ENCODE assay signal across 12 mouse cellular contexts in the genomic region with DNA sequence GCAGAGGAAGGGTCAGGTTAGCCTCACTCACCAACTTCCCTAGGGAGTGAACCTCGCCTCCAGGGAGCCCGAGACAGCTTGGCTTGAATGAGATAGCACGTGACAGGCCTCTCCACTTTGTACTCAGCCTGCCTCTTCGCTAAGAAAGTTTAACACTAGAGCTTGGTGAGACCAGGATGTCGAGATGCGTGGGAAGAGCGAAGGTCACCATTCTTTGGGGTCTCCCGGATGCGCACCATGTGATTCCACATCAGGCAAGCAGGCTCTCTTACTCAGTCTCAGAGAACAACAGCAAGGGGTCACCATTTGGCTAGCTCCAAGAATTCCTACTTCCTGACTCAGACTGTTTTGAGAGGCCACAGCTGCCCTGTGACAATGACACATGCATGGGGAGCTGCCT. TPM values are rescaled to one million over a fixed set of nuclear protein-coding genes. Genes with fewer than 3 reads are reported as not detected.
DNase-seq lines count a peak whose midpoint lies in the region; ATAC-seq and TF ChIP-seq lines count a peak whose summit lies in the region.
"Had no signal": no experiment of that assay in that cellular context is flagged by ENCODE, and none has a peak within 500 bp of the region (broad histone marks: within the 10 kb centered on the region; RNA-seq: fewer than 3 reads in every experiment).

No protein-coding gene starts in this region.

- H3K4me2 ChIP-seq in lung, embryonic 16.5 days (ENCODE audit: low read depth, low read length), result no peak overlapping the region
- no peak overlapping the region for H3K4me2 ChIP-seq in heart, postnatal 0 days (ENCODE audit: low read depth, low read length)
- no peak overlapping the region for H3K4me2 ChIP-seq in kidney, embryonic 15.5 days
- no peak overlapping the region for H3K4me2 ChIP-seq in stomach, embryonic 15.5 days
- no peak overlapping the region for H3K4me2 ChIP-seq in hindbrain, postnatal 0 days (ENCODE audit: low read depth, low read length)
- H3K4me2 ChIP-seq: liver, embryonic 11.5 days had no signal

- DNase-seq in lung, adult 2 months, result no peak
- DNase-seq in heart, postnatal 0 days (ENCODE audit: low spot score), result no peak
- DNase-seq in hindbrain, postnatal 0 days (ENCODE audit: low spot score), result no peak
- DNase-seq in frontal cortex, postnatal 10 days (ENCODE audit: low spot score in 2 of 2), result no peak
- no peak for DNase-seq in cerebellum, postnatal 25 days
- DNase-seq: right cerebral cortex, postnatal 4 days had no signal

- H3K4me3 ChIP-seq in lung, embryonic 16.5 days (ENCODE audit: low read length), result no peak overlapping the region
- H3K4me3 ChIP-seq in lung, adult 2 months (replicated peaks; ENCODE audit: extremely low read depth, low read depth, low read length), result no peak overlapping the region
- no peak overlapping the region for H3K4me3 ChIP-seq in heart, postnatal 0 days (ENCODE audit: low read depth, low read length)
- H3K4me3 ChIP-seq in kidney, embryonic 15.5 days (replicated peaks), result no peak overlapping the region
- no peak overlapping the region for H3K4me3 ChIP-seq in stomach, embryonic 15.5 days (replicated peaks)
- H3K4me3 ChIP-seq in hindbrain, postnatal 0 days (ENCODE audit: low read length), result no peak overlapping the region

- no peaks in the 10 kb centered on the region for H3K27me3 ChIP-seq in lung, embryonic 16.5 days (ENCODE audit: control insufficient read depth, insufficient read depth, low read depth, low read length)
- no peaks in the 10 kb centered on the region for H3K27me3 ChIP-seq in heart, postnatal 0 days (ENCODE audit: control insufficient read depth, insufficient read depth, low read length)
- H3K27me3 ChIP-seq in kidney, embryonic 15.5 days, result no peaks in the 10 kb centered on the region
- H3K27me3 ChIP-seq in stomach, embryonic 15.5 days (replicated peaks), result no peaks in the 10 kb centered on the region
- no peaks in the 10 kb centered on the region for H3K27me3 ChIP-seq in hindbrain, postnatal 0 days (ENCODE audit: insufficient read depth, low read length)

- no peak for TF ChIP-seq POLR2A in lung, adult 2 months (IDR thresholded peaks at IDR 0.05; ENCODE audit: borderline replicate concordance, extremely low read depth, low read depth, low read length)

- peak; percentile 60; the same call in 1 of the 2 replicates for ATAC-seq in lung, embryonic 16.5 days (ENCODE audit: low read depth)
- peak; percentile 47 for ATAC-seq in heart, postnatal 0 days (ENCODE audit: insufficient read depth, low read depth)
- ATAC-seq in kidney, embryonic 15.5 days (replicated peaks; ENCODE audit: low FRiP score), result peak; percentile 64; the same call in 1 of the 2 replicates
- ATAC-seq in stomach, embryonic 15.5 days (ENCODE audit: insufficient read depth, low FRiP score, low read depth), result peak; percentile 63
- no peak for ATAC-seq in hindbrain, postnatal 0 days
- ATAC-seq: forebrain, embryonic 16.5 days had no signal

- H3K9ac ChIP-seq in lung, embryonic 16.5 days (ENCODE audit: low read length), result no peak overlapping the region
- no peak overlapping the region for H3K9ac ChIP-seq in heart, postnatal 0 days (replicated peaks; ENCODE audit: low read depth, low read length)
- no peak overlapping the region for H3K9ac ChIP-seq in kidney, embryonic 15.5 days
- no peak overlapping the region for H3K9ac ChIP-seq in stomach, embryonic 15.5 days
- H3K9ac ChIP-seq in hindbrain, postnatal 0 days (replicated peaks; ENCODE audit: low read length), result no peak overlapping the region

- H3K4me1 ChIP-seq in lung, embryonic 16.5 days (replicated peaks; ENCODE audit: control insufficient read depth, insufficient read depth, low read length), result no peaks in the 10 kb centered on the region
- no peaks in the 10 kb centered on the region for H3K4me1 ChIP-seq in lung, adult 2 months (ENCODE audit: control insufficient read depth, insufficient read depth, low read length)
- H3K4me1 ChIP-seq in heart, postnatal 0 days (ENCODE audit: control insufficient read depth, insufficient read depth), result no peaks in the 10 kb centered on the region
- peaks cover 5% of the 10 kb centered on the region; the same call in 1 of the 2 replicates for H3K4me1 ChIP-seq in kidney, embryonic 15.5 days
- no peaks in the 10 kb centered on the region for H3K4me1 ChIP-seq in stomach, embryonic 15.5 days
- H3K4me1 ChIP-seq in hindbrain, postnatal 0 days (ENCODE audit: insufficient read depth, low read length), result no peaks in the 10 kb centered on the region

- H3K9me3 ChIP-seq in lung, embryonic 16.5 days (ENCODE audit: control insufficient read depth, low read length), result no peaks in the 10 kb centered on the region
- 0 out of 2 replicates have a peak, but pooled peaks cover 3% of the 10 kb centered on the region for H3K9me3 ChIP-seq in heart, postnatal 0 days (replicated peaks; ENCODE audit: control insufficient read depth, low read length)
- H3K9me3 ChIP-seq in kidney, embryonic 15.5 days (replicated peaks), result 0 out of 2 replicates have a peak, but pooled peaks cover 4% of the 10 kb centered on the region
- H3K9me3 ChIP-seq in stomach, embryonic 15.5 days, result no peaks in the 10 kb centered on the region
- no peaks in the 10 kb centered on the region for H3K9me3 ChIP-seq in hindbrain, postnatal 0 days (ENCODE audit: low read length)

- TF ChIP-seq EP300 in heart, postnatal 0 days (IDR thresholded peaks at IDR 0.05; ENCODE audit: low read depth), result no peak

- no peak for TF ChIP-seq CTCF in lung, adult 2 months (IDR thresholded peaks at IDR 0.05; ENCODE audit: insufficient read depth, low read length)
- TF ChIP-seq CTCF in heart, postnatal 0 days (IDR thresholded peaks at IDR 0.05; ENCODE audit: low read depth), result no peak
- TF ChIP-seq CTCF in hindbrain, postnatal 0 days (IDR thresholded peaks at IDR 0.05; ENCODE audit: low read depth), result no peak

- WGBS in lung, embryonic 16.5 days, result 73% methylated on average over 9 of the region's 9 CpGs
- 60% methylated on average over 9 of the region's 9 CpGs for WGBS in lung, adult 2 months
- 59% methylated on average over 9 of the region's 9 CpGs for WGBS in heart, postnatal 0 days
- 72% methylated on average over 9 of the region's 9 CpGs for WGBS in kidney, embryonic 15.5 days
- WGBS in stomach, embryonic 15.5 days, result 63% methylated on average over 9 of the region's 9 CpGs
- WGBS in hindbrain, postnatal 0 days, result 90% methylated on average over 9 of the region's 9 CpGs

- H3K27ac ChIP-seq in lung, embryonic 16.5 days (ENCODE audit: low read length), result no peak overlapping the region
- H3K27ac ChIP-seq in heart, postnatal 0 days (ENCODE audit: low read depth), result no peak overlapping the region
- no peak overlapping the region for H3K27ac ChIP-seq in kidney, embryonic 15.5 days
- no peak overlapping the region for H3K27ac ChIP-seq in stomach, embryonic 15.5 days
- no peak overlapping the region for H3K27ac ChIP-seq in hindbrain, postnatal 0 days

- H3K36me3 ChIP-seq in lung, embryonic 16.5 days (ENCODE audit: control insufficient read depth, insufficient read depth, low read length), result no peaks in the 10 kb centered on the region
- H3K36me3 ChIP-seq in heart, postnatal 0 days (replicated peaks; ENCODE audit: control insufficient read depth, insufficient read depth, low read length), result no peaks in the 10 kb centered on the region
- no peaks in the 10 kb centered on the region for H3K36me3 ChIP-seq in kidney, embryonic 15.5 days
- H3K36me3 ChIP-seq in stomach, embryonic 15.5 days, result no peaks in the 10 kb centered on the region
- no peaks in the 10 kb centered on the region for H3K36me3 ChIP-seq in hindbrain, postnatal 0 days (ENCODE audit: insufficient read depth, low read length)

RNA-seq across cellular contexts. Expression of a gene that starts 35.6 kb away (rescaled TPM):
- 90.5 and 107 TPM in 2 replicates for polyA plus RNA-seq in lung, embryonic 16.5 days (2015; fragmentation: Nextera tagmentation; extraction: Ambion mirVana)
- 259 and 473 TPM in 2 replicates for polyA plus RNA-seq in lung, adult 2 months (2012; rRNA removed)
- total RNA-seq in heart, postnatal 0 days (2014; rRNA removed; ENCODE audit: low replicate concordance), result 164 and 257 TPM in 2 replicates
- polyA plus RNA-seq in heart, postnatal 0 days (2015; fragmentation: Nextera tagmentation; extraction: Ambion mirVana), result 57.0 and 66.0 TPM in 2 replicates
- polyA plus RNA-seq in kidney, embryonic 15.5 days (2015; fragmentation: Nextera tagmentation; extraction: Ambion mirVana), result 82.0 and 85.9 TPM in 2 replicates
- 63.5 and 66.0 TPM in 2 replicates for polyA plus RNA-seq in stomach, embryonic 15.5 days (2015; fragmentation: Nextera tagmentation; extraction: Ambion mirVana)
- 141 and 162 TPM in 2 replicates for total RNA-seq in hindbrain, postnatal 0 days (2014; rRNA removed)
- 59.7 and 60.0 TPM in 2 replicates for polyA plus RNA-seq in hindbrain, postnatal 0 days (2015; fragmentation: Nextera tagmentation; extraction: Ambion mirVana)
- total RNA-seq: monocyte, adult 5-6 weeks had no signal
